Mouse (Mus musculus) CH12.LX (cell line): ENCODE measurements around the gene Casq1. TPM values are rescaled to one million over a fixed set of nuclear protein-coding genes. Genes with fewer than 3 reads are reported as not detected.

Source experiments
- DNase-seq: peaks from one replicate; pipeline ENCODE4 v3.0.0-alpha.2; 2013; ENCODE audit errors: extremely low read depth
- H3K27ac ChIP-seq: 2 replicates; pipeline ENCODE4 v1.5.1; 2012; ENCODE audit warnings: low read depth, mild to moderate bottlenecking, control low read depth, moderate library complexity; ENCODE audit not compliant: insufficient read depth
- H3K27me3 ChIP-seq: replicated peaks from 2 replicates; pipeline ENCODE3; 2012; ENCODE audit warnings: inconsistent platforms
- H3K36me3 ChIP-seq, 2 experiments: replicated peaks in 1 of 2; 2 replicates each; pipeline versions ENCODE3 to v1.6.1; 2012; ENCODE audit warnings: inconsistent platforms in 1 of 2, low read length in 1 of 2, mild to moderate bottlenecking in 1 of 2, mixed read lengths in 1 of 2, moderate library complexity in 1 of 2; ENCODE audit not compliant: control insufficient read depth in 1 of 2, insufficient read depth in 1 of 2
- H3K4me1 ChIP-seq, 2 experiments: 2 replicates each; pipeline ENCODE4 v1.6.1; 2012; ENCODE audit warnings: inconsistent platforms in 1 of 2, moderate library complexity in 1 of 2; ENCODE audit not compliant: insufficient read depth in 2 of 2, control insufficient read depth in 1 of 2
- H3K4me2 ChIP-seq: 2 replicates; pipeline ENCODE4 v1.6.1; 2012; ENCODE audit warnings: low read depth, mild to moderate bottlenecking, control low read depth; ENCODE audit not compliant: poor library complexity, insufficient read depth, severe bottlenecking
- H3K4me3 ChIP-seq, 3 experiments: fragments of 150-350 bp in 1 of 3; sonication (generic) in 1 of 3; replicated peaks in 1 of 3; 2 replicates each; pipeline versions ENCODE3 to v1.5.1; 2011 to 2012; ENCODE audit warnings: low read depth in 2 of 3, low read length in 2 of 3, mild to moderate bottlenecking in 2 of 3, moderate library complexity in 2 of 3, control low read depth in 1 of 3, improper control_type of control experiment in 1 of 3, inconsistent platforms in 1 of 3, mixed read lengths in 1 of 3; ENCODE audit not compliant: poor library complexity in 1 of 3
- H3K79me2 ChIP-seq: replicated peaks from 2 replicates; pipeline ENCODE4 v1.6.1; 2012; ENCODE audit warnings: mild to moderate bottlenecking, moderate library complexity; ENCODE audit not compliant: control insufficient read depth, poor library complexity, insufficient read depth, severe bottlenecking; ENCODE audit errors: extremely low read depth
- H3K9ac ChIP-seq: 2 replicates; pipeline ENCODE4 v1.6.1; 2012; ENCODE audit warnings: low read depth, mild to moderate bottlenecking, control low read depth, moderate library complexity; ENCODE audit not compliant: insufficient read depth
- H3K9me3 ChIP-seq: replicated peaks from 2 replicates; pipeline ENCODE3; 2012; ENCODE audit warnings: low read length, inconsistent platforms, mixed read lengths
- CHD1 ChIP-seq: IDR thresholded peaks from 2 replicates; pipeline ENCODE4 v1.6.1; 2012; ENCODE audit warnings: low read depth, low read length, improper control_type of control experiment, inconsistent platforms
- CHD2 ChIP-seq: IDR thresholded peaks from 2 replicates; pipeline ENCODE4 v1.6.1; 2011; ENCODE audit warnings: low read length, improper control_type of control experiment
- CTCF ChIP-seq, 2 experiments: IDR thresholded peaks in 1 of 2; conservative IDR thresholded peaks in 1 of 2; 2 replicates each; pipeline ENCODE4 v1.5.1; 2011 to 2012; ENCODE audit warnings: low read depth in 2 of 2, low read length in 2 of 2, improper control_type of control experiment in 1 of 2, inconsistent platforms in 1 of 2, mild to moderate bottlenecking in 1 of 2, moderate library complexity in 1 of 2
- E2F4 ChIP-seq: IDR thresholded peaks from 2 replicates; pipeline ENCODE4 v1.6.1; 2011; ENCODE audit warnings: low read depth, low read length, improper control_type of control experiment; ENCODE audit not compliant: insufficient replicate concordance
- ELF1 ChIP-seq: IDR thresholded peaks from 2 replicates; pipeline ENCODE4 v1.6.1; 2014; ENCODE audit warnings: low read depth, mild to moderate bottlenecking, inconsistent platforms, low read length, improper control_type of control experiment
- EP300 ChIP-seq: IDR thresholded peaks from 2 replicates; pipeline ENCODE4 v1.6.1; 2011; ENCODE audit warnings: low read length, improper control_type of control experiment
- ETS1 ChIP-seq: conservative IDR thresholded peaks from 2 replicates; pipeline ENCODE4 v1.6.1; 2012; ENCODE audit warnings: low read depth, mild to moderate bottlenecking, inconsistent platforms, low read length, improper control_type of control experiment, moderate library complexity
- HCFC1 ChIP-seq: IDR thresholded peaks from 2 replicates; pipeline ENCODE4 v1.6.1; 2012; ENCODE audit warnings: low read depth, mild to moderate bottlenecking, inconsistent platforms, low read length, improper control_type of control experiment
- IRF4 ChIP-seq: IDR thresholded peaks from 2 replicates; pipeline ENCODE4 v1.6.1; 2014; ENCODE audit warnings: low read depth, mild to moderate bottlenecking, inconsistent platforms, low read length, improper control_type of control experiment
- JUN ChIP-seq: IDR thresholded peaks from 2 replicates; pipeline ENCODE4 v1.6.1; 2011; ENCODE audit warnings: low read depth, mild to moderate bottlenecking, low read length, improper control_type of control experiment, moderate library complexity; ENCODE audit not compliant: insufficient read depth
- JUND ChIP-seq: conservative IDR thresholded peaks from 2 replicates; pipeline ENCODE4 v1.6.1; 2011; ENCODE audit warnings: low read depth, low read length, improper control_type of control experiment
- KAT2A ChIP-seq: IDR thresholded peaks from 2 replicates; pipeline ENCODE4 v1.6.1; 2012; ENCODE audit warnings: low read length, improper control_type of control experiment, inconsistent platforms; ENCODE audit not compliant: insufficient replicate concordance
- MAFK ChIP-seq: IDR thresholded peaks from 2 replicates; pipeline ENCODE4 v1.6.1; 2011; ENCODE audit warnings: low read length, improper control_type of control experiment; ENCODE audit not compliant: insufficient replicate concordance
- MAZ ChIP-seq: IDR thresholded peaks from 2 replicates; pipeline ENCODE4 v1.6.1; 2012; ENCODE audit warnings: low read depth, mild to moderate bottlenecking, inconsistent platforms, low read length, improper control_type of control experiment, moderate library complexity
- MEF2A ChIP-seq: IDR thresholded peaks from 2 replicates; pipeline ENCODE4 v1.6.1; 2014; ENCODE audit warnings: low read depth, mild to moderate bottlenecking, inconsistent platforms, low read length, improper control_type of control experiment, borderline replicate concordance
- MXI1 ChIP-seq: IDR thresholded peaks from 2 replicates; pipeline ENCODE4 v1.6.1; 2011; ENCODE audit warnings: mild to moderate bottlenecking, low read depth, low read length, improper control_type of control experiment
- MYC ChIP-seq: IDR thresholded peaks from 2 replicates; pipeline ENCODE4 v1.6.1; 2011; ENCODE audit warnings: low read depth, mild to moderate bottlenecking, improper control_type of control experiment, low read length
- NELFE ChIP-seq: IDR thresholded peaks from 2 replicates; pipeline ENCODE4 v1.6.1; 2011; ENCODE audit warnings: low read depth, low read length, improper control_type of control experiment
- PAX5 ChIP-seq: IDR thresholded peaks from 2 replicates; pipeline ENCODE4 v1.6.1; 2012; ENCODE audit warnings: low read length, inconsistent platforms, mixed read lengths
- POLR2A ChIP-seq: IDR thresholded peaks from 2 replicates; pipeline ENCODE4 v1.6.1; 2011; ENCODE audit warnings: low read depth, mild to moderate bottlenecking, improper control_type of control experiment, low read length
- RAD21 ChIP-seq: IDR thresholded peaks from 2 replicates; pipeline ENCODE4 v1.6.1; 2011; ENCODE audit warnings: low read depth, mild to moderate bottlenecking, low read length, improper control_type of control experiment, moderate library complexity
- RCOR1 ChIP-seq: conservative IDR thresholded peaks from 2 replicates; pipeline ENCODE4 v1.6.1; 2012; ENCODE audit warnings: low read depth, mild to moderate bottlenecking, inconsistent platforms, low read length, improper control_type of control experiment
- SIN3A ChIP-seq: IDR thresholded peaks from 2 replicates; pipeline ENCODE4 v1.6.1; 2012; ENCODE audit warnings: low read length, improper control_type of control experiment, inconsistent platforms
- SMC3 ChIP-seq: IDR thresholded peaks from 2 replicates; pipeline ENCODE4 v1.6.1; 2011; ENCODE audit warnings: low read depth, low read length, improper control_type of control experiment
- TBP ChIP-seq: conservative IDR thresholded peaks from 2 replicates; pipeline ENCODE4 v1.6.1; 2011; ENCODE audit warnings: low read depth, low read length, improper control_type of control experiment
- TCF12 ChIP-seq: IDR thresholded peaks from 2 replicates; pipeline ENCODE4 v1.6.1; 2014; ENCODE audit warnings: low read depth, mild to moderate bottlenecking, inconsistent platforms, low read length, improper control_type of control experiment
- UBTF ChIP-seq: IDR thresholded peaks from 2 replicates; pipeline ENCODE4 v1.6.1; 2012; ENCODE audit warnings: low read depth, mild to moderate bottlenecking, inconsistent platforms, low read length, improper control_type of control experiment, moderate library complexity
- USF1 ChIP-seq: IDR thresholded peaks from 2 replicates; pipeline ENCODE4 v1.6.1; 2014; ENCODE audit warnings: low read depth, mild to moderate bottlenecking, inconsistent platforms, low read length, improper control_type of control experiment
- USF2 ChIP-seq: conservative IDR thresholded peaks from 2 replicates; pipeline ENCODE4 v1.6.1; 2011; ENCODE audit warnings: low read depth, low read length, improper control_type of control experiment
- ZKSCAN1 ChIP-seq: IDR thresholded peaks from 2 replicates; pipeline ENCODE4 v1.6.1; 2012; ENCODE audit warnings: low read depth, inconsistent platforms, low read length, improper control_type of control experiment, borderline replicate concordance
- ZMIZ1 ChIP-seq: IDR thresholded peaks from 2 replicates; pipeline ENCODE4 v1.6.1; 2012; ENCODE audit warnings: low read depth, mild to moderate bottlenecking, inconsistent platforms, low read length, improper control_type of control experiment
- ZNF384 ChIP-seq: IDR thresholded peaks from 2 replicates; pipeline ENCODE4 v1.6.1; 2012; ENCODE audit warnings: low read depth, low read length, improper control_type of control experiment, inconsistent platforms
- dilution Hi-C: fragments of 300-500 bp; cut with MboI; formaldehyde crosslinking; loops from 2 replicates; pipeline ENCODE4 v1.14.3; 2020; ENCODE audit warnings: low sequenced_read_pairs; ENCODE audit not compliant: extremely low pct_unique_long_range_greater_than_20kb, extremely low pct_ligation_motif_present
- in situ Hi-C: fragments of 300-500 bp; cut with MboI; formaldehyde crosslinking; loops from 3 replicates; pipeline ENCODE4 v1.14.3; 2019; ENCODE audit warnings: low sequenced_read_pairs, low pct_ligation_motif_present, low pct_unique_long_range_greater_than_20kb, mixed read lengths
- polyA plus RNA-seq: library from polyadenylated mRNA; unstranded; fragments of >175 nt; gene quantifications from 2 replicates; pipeline ENCODE4 v1.2.1, GENCODE M21; 2012; ENCODE audit warnings: low read depth; ENCODE audit not compliant: insufficient read length
- total RNA-seq, 2 experiments: library from RNA; depleted of rRNA; stranded (reverse); fragments of 300-350 nt in 1 of 2; fragments of >200 nt in 1 of 2; gene quantifications; 2 replicates each; pipeline ENCODE4 v1.2.3; 2012 to 2014

Gene Casq1
- total and polyA plus RNA-seq, 3 experiments: 0.21 to 0.96 TPM; not detected in 1

DNA sequence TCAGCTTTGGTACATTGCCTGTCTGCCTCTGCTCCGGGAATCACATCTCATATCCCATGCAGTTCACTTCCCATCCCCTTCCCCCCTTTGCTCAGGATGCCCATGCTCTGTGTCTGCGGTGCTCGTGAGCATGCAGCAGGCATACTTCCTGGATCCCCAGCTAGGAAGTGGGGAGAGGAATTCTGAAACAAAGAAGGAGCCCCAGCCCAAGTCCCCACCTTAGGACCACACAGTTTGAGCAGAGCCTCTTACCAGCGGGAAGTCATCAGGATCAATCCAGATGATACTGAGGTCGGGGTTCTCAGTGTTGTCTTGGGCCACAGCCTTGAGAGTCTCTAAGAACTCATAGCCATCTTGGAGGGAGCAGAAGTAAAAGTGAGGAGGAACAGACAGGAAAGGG is 6.9 kb downstream of the Casq1 start:
- TF ChIP-seq ZNF384 (no peak), USF2 (no peak), SIN3A (no peak), JUN (no peak), ELF1 (no peak), ZKSCAN1 (no peak), UBTF (no peak), HCFC1 (no peak), SMC3 (no peak), E2F4 (no peak), MYC (no peak), CTCF (conservative IDR thresholded peaks at IDR 0.05 in 1 of 2, IDR thresholded peaks at IDR 0.05 in 1 of 2; ENCODE audit: low read depth in 2 of 2, low read length in 2 of 2) (no peak), MAZ (no peak), TCF12 (no peak), MXI1 (no peak), TBP (no peak), RAD21 (no peak), ETS1 (no peak), PAX5 (no peak), POLR2A (no peak)
- TF ChIP-seq, all 38 proteins: peak for 0
- H3K27me3 ChIP-seq: no peaks in the 10 kb centered on the region
- dilution Hi-C loops: no loop called here
- peaks cover 3 to 5% of the 10 kb centered on the region in 2 experiments for H3K36me3 ChIP-seq
- H3K79me2 ChIP-seq: no peaks in the 10 kb centered on the region
- in situ Hi-C loops: no loop called here
- no peak overlapping the region for H3K4me2 ChIP-seq
- H3K27ac ChIP-seq: no peak overlapping the region
- DNase-seq: no peak
- no peak overlapping the region for H3K9ac ChIP-seq
- H3K9me3 ChIP-seq: no peaks in the 10 kb centered on the region
- peaks cover 4 to 18% of the 10 kb centered on the region in 2 experiments for H3K4me1 ChIP-seq
- H3K4me3 ChIP-seq: no peak overlapping the region

DNA sequence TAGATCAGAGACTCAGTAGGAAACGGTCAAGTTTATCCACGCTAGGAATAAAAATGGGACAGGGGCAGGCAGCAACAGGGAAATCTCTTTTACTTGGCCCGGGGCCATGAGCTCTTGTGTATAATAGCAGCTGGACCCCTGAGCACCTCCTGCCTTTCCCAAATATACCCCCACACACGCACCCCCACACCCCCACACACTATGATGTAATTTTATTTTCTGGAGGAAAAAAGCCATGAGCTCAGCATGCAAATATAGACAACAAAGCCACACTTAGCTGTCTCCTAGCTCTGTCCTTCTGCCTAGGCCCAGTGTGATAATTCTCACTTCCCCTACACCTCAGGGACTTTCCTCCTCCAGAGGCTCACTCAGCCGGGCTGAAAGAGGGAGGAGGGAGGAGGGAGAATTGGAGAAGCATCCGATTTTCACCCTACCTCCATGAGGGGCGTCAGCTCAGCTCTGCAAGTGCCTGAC is 12.5 kb downstream of the Casq1 start:
- Histone ChIP-seq H3K79me2 (no peaks in the 10 kb centered on the region; the same call in 1 of the 2 replicates), H3K36me3 (peaks cover 7 to 34% of the 10 kb centered on the region in 2 experiments), H3K4me3 (peak overlapping the region in 2 of 3 experiments; percentile 28 to 78), H3K27ac (peak overlapping the region; percentile 32; the same call in 1 of the 2 replicates), H3K4me1 (peaks cover 13 to 51% of the 10 kb centered on the region in 2 experiments), H3K9me3 (no peaks in the 10 kb centered on the region), H3K9ac (peak overlapping the region; percentile 83), H3K27me3 (no peaks in the 10 kb centered on the region), H3K4me2 (peak overlapping the region; percentile 76)
- DNase-seq: peak; percentile 77
- dilution Hi-C loops: no loop called here
- in situ Hi-C loops: no loop called here
- TF ChIP-seq IRF4: peak; percentile 77; the same call in 1 of the 2 replicates
- TF ChIP-seq SMC3: 0 out of 2 replicates have a peak, but pooled peaks have one; percentile 1
- no peak for TF ChIP-seq SIN3A
- TF ChIP-seq TCF12: 0 out of 2 replicates have a peak, but pooled peaks have one; percentile 11
- no peak for TF ChIP-seq HCFC1
- no peak for TF ChIP-seq ELF1
- no peak for TF ChIP-seq ZMIZ1
- TF ChIP-seq EP300: peak; percentile 71
- no peak for TF ChIP-seq E2F4
- TF ChIP-seq USF1: no peak
- no peak for TF ChIP-seq RCOR1
- no peak for TF ChIP-seq NELFE
- TF ChIP-seq ZNF384: no peak
- peak; percentile 92 for TF ChIP-seq MEF2A
- TF ChIP-seq MAZ: no peak; the same call in 1 of the 2 replicates
- TF ChIP-seq JUND: no peak; the same call in 1 of the 2 replicates
- TF ChIP-seq PAX5: no peak
- TF ChIP-seq MXI1: no peak; the same call in 1 of the 2 replicates
- no peak for TF ChIP-seq CHD1
- TF ChIP-seq TBP: no peak
- no peak for TF ChIP-seq CHD2
- peak; percentile 84 for TF ChIP-seq JUN
- no peak for TF ChIP-seq KAT2A
- TF ChIP-seq MAFK: no peak
